ENCODE assay signal across 8 mouse cellular contexts in genomic region chrX:74392535-74393443, GRCm38 (mm10). TPM values are rescaled to one million over a fixed set of nuclear protein-coding genes. Genes with fewer than 3 reads are reported as not detected.
A peak's percentile ranks its signal among the peaks of the same experiment; 100 is the strongest.
DNase-seq lines count a peak whose midpoint lies in the region; ATAC-seq and TF ChIP-seq lines count a peak whose summit lies in the region.

Fam3a (minus strand) TSS chrX:74393272.
Ikbkg (plus strand) TSS chrX:74393290.

- H3K79me2 ChIP-seq in liver, adult 2 months (ENCODE audit: control insufficient read depth, insufficient read depth, low read length) = no peaks in the 10 kb centered on the region
- H3K79me2 ChIP-seq in myocyte (ENCODE audit: control insufficient read depth, insufficient read depth) = no peaks in the 10 kb centered on the region

- no peaks in the 10 kb centered on the region for H3K36me3 ChIP-seq in kidney, embryonic 15.5 days
- no peaks in the 10 kb centered on the region; the same call in none of the 2 replicates for H3K36me3 ChIP-seq in liver, adult 2 months (ENCODE audit: control insufficient read depth, insufficient read depth, low read length)
- no peaks in the 10 kb centered on the region for H3K36me3 ChIP-seq in myocyte (ENCODE audit: control insufficient read depth, insufficient read depth)
- no peaks in the 10 kb centered on the region for H3K36me3 ChIP-seq in splenic B cell, adult 2 months (ENCODE audit: control insufficient read depth, insufficient read depth, low read length, poor library complexity, severe bottlenecking)

- WGBS in kidney, embryonic 15.5 days = 22% methylated on average over 29 of the region's 30 CpGs
- under 1% methylated on average over 30 of the region's 30 CpGs for WGBS in liver, adult 2 months

- no peak within 1 kb of the TSS for H3ac ChIP-seq in myocyte (ENCODE audit: control insufficient read depth, insufficient read length)

- H3K9me3 ChIP-seq in kidney, embryonic 15.5 days (replicated peaks) = no peaks in the 10 kb centered on the region

- H3K4me2 ChIP-seq in kidney, embryonic 15.5 days = peak within 1 kb of the TSS; percentile 61
- H3K4me2 ChIP-seq in myocyte (ENCODE audit: low read depth) = peak within 1 kb of the TSS; percentile 89

- peak; percentile 90 for DNase-seq in A20 (ENCODE audit: low read depth, low spot score)
- DNase-seq in heart, adult 9 months (ENCODE audit: low spot score in 2 of 2) = peak; percentile 81
- peak; percentile 80 for DNase-seq in liver, adult 2 months (ENCODE audit: extremely low read depth, low read depth, low spot score)
- DNase-seq in splenic B cell, adult 2 months (ENCODE audit: low read depth, low spot score) = peak; percentile 94

- H3K27ac ChIP-seq in bone marrow macrophage, adult 2 months (ENCODE audit: insufficient read depth, low read depth, low read length) = peak within 1 kb of the TSS; percentile 74
- peak within 1 kb of the TSS; percentile 75 for H3K27ac ChIP-seq in embryonic fibroblast, embryonic 13.5 days (ENCODE audit: insufficient read depth, low read length)
- H3K27ac ChIP-seq in kidney, embryonic 15.5 days = peak within 1 kb of the TSS; percentile 91
- H3K27ac ChIP-seq in liver, adult 2 months (replicated peaks; ENCODE audit: insufficient read depth, low read depth, low read length) = peak within 1 kb of the TSS; percentile 67

- peaks cover 6% of the 10 kb centered on the region for H3K4me1 ChIP-seq in bone marrow macrophage, adult 2 months (ENCODE audit: control insufficient read depth, insufficient read depth, low read length)
- H3K4me1 ChIP-seq in embryonic fibroblast, embryonic 13.5 days (ENCODE audit: control insufficient read depth, insufficient read depth, low read length) = no peaks in the 10 kb centered on the region; the same call in 1 of the 2 replicates
- peaks cover 4% of the 10 kb centered on the region; the same call in 1 of the 2 replicates for H3K4me1 ChIP-seq in kidney, embryonic 15.5 days
- H3K4me1 ChIP-seq in liver, adult 2 months (ENCODE audit: control insufficient read depth, insufficient read depth, low read length) = no peaks in the 10 kb centered on the region; the same call in 1 of the 2 replicates

- TF ChIP-seq CTCF in bone marrow macrophage, adult 2 months (IDR thresholded peaks at IDR 0.05; ENCODE audit: low read depth, low read length) = no peak
- TF ChIP-seq CTCF in embryonic fibroblast, embryonic 13.5 days (IDR thresholded peaks at IDR 0.05; ENCODE audit: borderline replicate concordance, insufficient read depth, low read length) = no peak
- TF ChIP-seq CTCF in liver, adult 2 months (IDR thresholded peaks at IDR 0.05; ENCODE audit: low read depth, low read length) = peak; percentile 59

- ATAC-seq in kidney, embryonic 15.5 days (replicated peaks; ENCODE audit: low FRiP score) = peak; percentile 100

- H3K9ac ChIP-seq in kidney, embryonic 15.5 days = peak within 1 kb of the TSS; percentile 74
- peak within 1 kb of the TSS; percentile 76 for H3K9ac ChIP-seq in liver, adult 2 months (ENCODE audit: low read depth, low read length)

- H3K27me3 ChIP-seq in kidney, embryonic 15.5 days = no peaks in the 10 kb centered on the region
- no peaks in the 10 kb centered on the region for H3K27me3 ChIP-seq in liver, adult 2 months (ENCODE audit: control insufficient read depth, insufficient read depth, low read length)
- no peaks in the 10 kb centered on the region for H3K27me3 ChIP-seq in myocyte (ENCODE audit: control insufficient read depth, insufficient read depth, insufficient read length)
- H3K27me3 ChIP-seq in splenic B cell, adult 2 months (ENCODE audit: control insufficient read depth, insufficient read depth, low read length, poor library complexity, severe bottlenecking) = no peaks in the 10 kb centered on the region

- no peak for TF ChIP-seq POLR2A in bone marrow macrophage, adult 2 months (IDR thresholded peaks at IDR 0.05; ENCODE audit: borderline replicate concordance, low read depth, low read length)
- TF ChIP-seq POLR2A in embryonic fibroblast, embryonic 13.5 days (IDR thresholded peaks at IDR 0.05; ENCODE audit: low read depth, low read length) = peak; percentile 79
- TF ChIP-seq POLR2A in liver, adult 2 months (IDR thresholded peaks at IDR 0.05; ENCODE audit: extremely low read depth, insufficient read depth, low read length) = peak; percentile 64
- peak; percentile 84 for TF ChIP-seq POLR2A in myocyte (IDR thresholded peaks at IDR 0.05; ENCODE audit: insufficient read length, low read depth)

- H3K4me3 ChIP-seq in bone marrow macrophage, adult 2 months (ENCODE audit: insufficient read depth, low read length) = peak within 1 kb of the TSS; percentile 67
- peak within 1 kb of the TSS; percentile 61 for H3K4me3 ChIP-seq in embryonic fibroblast, embryonic 13.5 days (ENCODE audit: insufficient read depth, low read length)
- peak within 1 kb of the TSS; percentile 54 for H3K4me3 ChIP-seq in kidney, embryonic 15.5 days (replicated peaks)
- H3K4me3 ChIP-seq in liver, adult 2 months (ENCODE audit: insufficient read depth, low read depth, low read length) = peak within 1 kb of the TSS; percentile 88
- peak within 1 kb of the TSS; percentile 52 for H3K4me3 ChIP-seq in myocyte

TF ChIP-seq in myocyte, 11 proteins besides CTCF, POLR2A, EP300 and RAD21:
- TF ChIP-seq POLR2AphosphoS2 (IDR thresholded peaks at IDR 0.05; ENCODE audit: insufficient read length, low read depth) = peak; percentile 85
- TF ChIP-seq USF1 (IDR thresholded peaks at IDR 0.05; ENCODE audit: low read depth) = no peak

RNA-seq across cellular contexts. Expression of gene Fam3a, which starts in this region (rescaled TPM):
- polyA plus RNA-seq in bone marrow macrophage, adult 2 months (2012; ENCODE audit: insufficient read depth, insufficient read length, missing spikeins) = 22.2 and 26.8 TPM in 2 replicates
- 23.5 and 30.6 TPM in 2 replicates for polyA plus RNA-seq in embryonic fibroblast, embryonic 13.5 days (2011; ENCODE audit: insufficient read length, low read depth, missing spikeins)
- polyA plus RNA-seq in kidney, embryonic 15.5 days (2015; fragmentation: Nextera tagmentation; extraction: Ambion mirVana) = 38.9 and 40.2 TPM in 2 replicates
- 5.8 and 8.1 TPM in 2 replicates for total RNA-seq in liver, adult 2 months (2014; rRNA removed)
- polyA plus RNA-seq in liver, adult 2 months (2012; rRNA removed) = 22.7 and 24.1 TPM in 2 replicates
- 19.5 TPM for polyA plus RNA-seq in myocyte (2012; fragmentation: generic; extraction: Trizol)

RNA-seq across cellular contexts. Expression of gene Ikbkg, which starts in this region (rescaled TPM):
- 28.4 and 34.5 TPM in 2 replicates for polyA plus RNA-seq in bone marrow macrophage, adult 2 months (2012; ENCODE audit: insufficient read depth, insufficient read length, missing spikeins)
- 36.8 and 57.9 TPM in 2 replicates for polyA plus RNA-seq in embryonic fibroblast, embryonic 13.5 days (2011; ENCODE audit: insufficient read length, low read depth, missing spikeins)
- polyA plus RNA-seq in kidney, embryonic 15.5 days (2015; fragmentation: Nextera tagmentation; extraction: Ambion mirVana) = 19.9 and 21.0 TPM in 2 replicates
- total RNA-seq in liver, adult 2 months (2014; rRNA removed) = 50.5 and 68.5 TPM in 2 replicates
- polyA plus RNA-seq in liver, adult 2 months (2012; rRNA removed) = 24.3 and 32.8 TPM in 2 replicates
- 24.7 TPM for polyA plus RNA-seq in myocyte (2012; fragmentation: generic; extraction: Trizol)

Comparison
In these comparisons a context has a peak if more than half of its experiments do, and no peak if none do; other contexts are left out.
1. Peak in every context shown above with its lines: DNase-seq, ATAC-seq, H3K4me3 ChIP-seq and H3K27ac ChIP-seq.